Mouse (Mus musculus): ENCODE results near the gene Slco1a4.
A peak's percentile ranks its signal among the peaks of the same experiment; 100 is the strongest.
"Not testable (repeated sequence)": the region's sequence is repeated elsewhere in the genome, so short reads cannot be mapped to it uniquely, and the experiment has no call there.

The Slco1a4 gene

GRCm38 (mm10) chr6:141856085-141856484 lies at the start of gene Slco1a4:
TSS of gene Slco1a4 (minus strand) at chr6:141856199.
- DNase-seq, result no peak

DNA sequence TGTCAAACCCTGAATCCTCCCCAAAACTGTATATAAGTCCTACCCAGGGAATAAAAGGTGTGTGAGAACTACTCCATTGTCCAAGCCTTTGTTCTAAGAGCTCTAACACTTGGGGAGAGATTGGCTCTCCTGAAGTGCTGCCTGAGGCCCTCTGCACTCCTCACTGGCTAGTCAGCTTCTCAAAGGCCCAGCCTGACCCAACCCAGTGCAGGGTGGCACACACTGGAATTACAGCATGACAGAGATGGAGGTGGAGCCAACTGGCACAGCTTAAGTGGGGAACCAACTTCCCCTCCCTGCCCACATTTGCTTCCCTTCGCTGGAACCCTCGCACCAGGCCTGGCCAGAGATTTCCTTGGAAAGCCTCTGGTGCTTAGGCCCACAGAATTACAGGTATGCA lies 42.2 kb upstream of the Slco1a4 start:
- no peak for DNase-seq

DNA sequence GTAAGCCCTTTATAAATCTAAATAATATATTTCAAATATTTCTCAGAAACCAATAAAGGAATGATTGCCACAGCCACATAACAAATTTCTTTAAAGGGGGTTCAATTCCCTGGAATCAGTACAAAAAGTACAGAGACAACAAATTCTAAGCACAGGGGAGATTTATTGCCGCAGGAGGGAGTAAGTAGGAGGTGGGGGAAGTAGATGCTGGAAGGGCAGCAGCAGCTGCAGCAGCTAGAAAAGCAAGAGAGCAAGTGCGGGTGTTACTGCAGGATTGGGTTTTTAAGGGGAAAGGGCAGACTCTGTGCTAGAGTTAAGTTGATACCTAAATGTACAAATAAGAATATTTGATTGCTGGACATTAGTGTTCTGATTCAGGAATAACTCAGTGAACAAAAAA lies 33.7 kb upstream of the Slco1a4 start:
- DNase-seq, result no peak

DNA sequence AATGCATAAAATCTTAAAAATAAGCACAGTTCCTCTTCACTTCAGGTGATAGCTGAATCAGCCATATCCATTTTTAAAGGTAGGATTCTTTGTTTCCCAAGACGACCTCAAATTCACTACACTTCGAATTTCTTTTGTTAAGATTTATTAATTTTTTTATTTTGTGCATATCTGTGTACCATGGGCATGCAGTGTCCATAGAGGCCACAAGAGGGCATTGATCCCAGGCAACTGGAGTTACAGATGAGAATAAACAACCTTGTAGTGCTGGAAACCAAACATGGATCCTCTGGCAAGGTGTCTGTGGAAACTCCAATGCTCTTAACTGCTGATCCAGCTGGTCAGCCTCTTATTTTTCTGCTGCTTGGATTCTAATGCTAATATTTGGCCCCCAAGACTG lies 32.2 kb upstream of the Slco1a4 start:
- DNase-seq, result no peak

GRCm38 (mm10) chr6:141882581-141882980 lies 26.6 kb upstream of the Slco1a4 start:
- no peak for DNase-seq

GRCm38 (mm10) chr6:141875742-141876141 lies 19.7 kb upstream of the Slco1a4 start:
- DNase-seq, result not testable (repeated sequence)

DNA sequence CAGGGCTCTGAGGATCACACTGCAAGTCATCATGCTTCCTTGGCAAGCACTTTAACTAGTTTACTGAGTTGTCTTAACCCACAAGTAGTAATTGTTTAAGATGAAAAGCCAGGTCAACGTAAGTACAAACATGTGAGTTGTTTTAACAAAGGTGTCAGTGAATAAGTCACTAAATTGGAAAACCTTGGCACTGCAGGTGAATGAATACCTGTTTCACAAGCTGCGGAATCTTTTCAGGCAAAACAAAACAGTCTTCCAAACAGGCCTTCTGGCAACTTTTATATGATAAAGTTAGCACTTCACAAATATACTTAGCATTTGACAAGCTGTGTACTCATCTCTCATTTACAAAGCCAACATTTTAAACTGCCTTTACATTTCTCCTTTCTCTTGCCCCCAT lies 15.7 kb upstream of the Slco1a4 start:
- DNase-seq, result no peak

GRCm38 (mm10) chr6:141868735-141869134 lies 12.7 kb upstream of the Slco1a4 start:
- DNase-seq, result no peak

DNA sequence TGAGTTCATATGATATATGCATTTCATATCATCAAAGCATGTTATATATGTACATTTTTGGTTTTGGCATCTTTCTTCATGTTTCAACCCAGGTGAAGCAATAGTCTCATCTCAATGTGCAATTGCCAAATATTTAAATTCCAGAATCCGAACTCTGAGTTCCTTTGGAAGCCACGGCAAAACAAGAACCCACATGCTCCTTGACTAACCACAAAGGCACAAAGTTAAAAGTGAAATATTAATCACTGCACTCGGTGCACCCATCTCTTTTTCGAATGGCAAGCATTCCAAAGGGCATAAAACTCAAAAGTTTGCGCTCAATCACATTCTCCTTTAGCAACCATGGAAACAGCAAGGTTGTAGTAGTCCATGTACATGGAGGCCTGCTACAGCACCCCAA lies 10.0 kb upstream of the Slco1a4 start:
- no peak for DNase-seq

- DNase-seq, result no peak
Observed at GRCm38 (mm10) chr6:141857735-141858531, 1.9 kb upstream of the Slco1a4 start.

GRCm38 (mm10) chr6:141853616-141854015 lies 2.4 kb downstream of the Slco1a4 start:
- no peak for DNase-seq

- no peak for DNase-seq
Observed at GRCm38 (mm10) chr6:141849051-141849450, 6.9 kb downstream of the Slco1a4 start.

GRCm38 (mm10) chr6:141797837-141798236 lies 58.2 kb downstream of the Slco1a4 start:
- DNase-seq, result peak; percentile 42

- DNase-seq, result no peak
Observed at GRCm38 (mm10) chr6:141774476-141774875, 81.5 kb downstream of the Slco1a4 start.

- no peak for DNase-seq
Observed at GRCm38 (mm10) chr6:141773710-141774109, 82.3 kb downstream of the Slco1a4 start, which contains the start of gene Gm5724. TSS of gene Gm5724 (minus strand) at chr6:141773810.

Data from right cerebral cortex, adult 18-20 months (tissue).